Mouse (Mus musculus) CD4-positive, CD25-positive, alpha-beta regulatory T cell (primary cell): ENCODE data around the gene Tifa. TPM values are rescaled to one million over a fixed set of nuclear protein-coding genes. Genes with fewer than 3 reads are reported as not detected.

Experiments
- polyA plus RNA-seq: library from polyadenylated mRNA; unstranded; fragments of 100-300 nt; shearing (Covaris generic); gene quantifications from one replicate; pipeline ENCODE4 v1.2.1, GENCODE M21; 2017

Gene Tifa
- polyA plus RNA-seq: 0.29 TPM

GRCm38 (mm10) chr3:127789500-127790191, at the start of gene Tifa:
TSS of gene Tifa (plus strand) at chr3:127789805.

DNA sequence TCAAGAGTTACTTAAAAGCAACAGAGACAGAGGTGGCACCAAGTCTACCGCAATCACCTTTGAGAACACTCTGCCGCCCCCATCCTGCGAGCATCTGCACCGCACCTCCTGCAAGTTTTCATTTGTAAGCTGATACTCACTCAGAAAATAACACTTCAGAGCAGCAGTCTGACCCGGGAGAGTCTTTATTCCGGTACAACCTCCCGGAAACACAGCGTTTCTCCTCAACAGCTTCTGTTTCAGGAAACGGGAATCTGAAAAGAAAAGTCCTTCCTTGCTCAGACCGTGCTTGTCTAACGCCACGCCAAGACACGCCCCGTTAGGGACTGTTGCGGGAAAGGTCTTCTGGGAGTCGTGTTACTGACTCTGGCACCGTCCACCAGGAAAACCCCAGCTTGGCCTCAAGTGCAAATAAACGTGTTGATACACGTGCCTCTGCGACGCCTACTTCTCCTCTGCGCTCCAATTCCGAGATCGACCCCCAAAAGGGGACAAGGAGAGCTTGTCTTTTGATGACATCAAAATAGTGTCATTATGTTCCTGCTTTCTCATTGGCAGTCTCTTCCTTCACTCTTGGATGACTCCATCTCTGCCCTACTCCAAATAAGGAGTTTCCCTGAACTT, 9.5 kb upstream of the Tifa start, which contains the start of gene Alpk1:
Alpk1 (minus strand) TSS at position 507 of the 624 bp plus-strand sequence.

DNA sequence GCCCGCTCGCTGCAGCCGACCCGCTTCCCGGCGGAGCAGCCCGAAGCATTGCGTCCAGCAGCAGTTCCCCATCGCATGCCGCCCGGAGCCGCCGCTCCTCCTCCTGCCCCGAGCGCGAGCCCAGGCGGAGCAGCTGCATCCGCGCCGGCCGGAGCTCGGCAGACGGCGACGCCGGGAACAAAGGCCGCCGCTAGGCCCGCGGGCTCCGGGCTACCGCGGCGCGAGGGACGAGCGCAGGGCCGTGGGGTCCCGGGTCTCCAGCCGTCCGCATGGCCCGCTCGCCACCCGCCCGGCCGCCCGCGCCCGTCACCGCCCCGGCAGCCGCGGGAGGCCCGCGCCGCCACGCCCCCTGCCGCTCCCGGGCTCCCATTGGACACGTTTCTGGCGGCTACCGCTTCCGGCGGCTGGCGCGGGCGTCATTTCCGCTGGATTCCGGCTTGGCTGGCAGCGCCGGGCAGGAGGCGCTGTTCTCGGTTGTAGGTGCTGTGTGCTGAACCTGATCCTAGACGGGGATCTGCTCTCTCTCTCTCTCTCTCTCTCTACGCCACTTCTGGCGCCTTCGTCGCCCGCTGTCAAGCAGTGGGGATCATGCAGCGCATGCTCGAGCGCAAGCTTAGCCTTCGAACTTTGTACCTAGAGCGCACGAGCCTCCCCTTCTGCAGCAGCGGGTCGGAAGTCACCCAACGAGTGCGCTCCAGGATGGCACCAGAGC, 47.7 kb downstream of the Tifa start, which contains the start of gene Ap1ar:
Ap1ar (minus strand) TSS at position 370 of the 712 bp plus-strand sequence.

Other genes with a start within 250 kb of the Tifa start
- 52.9 TPM for gene Larp7, start 236.5 kb upstream of the Tifa start, polyA plus RNA-seq
- gene Zgrf1, start 236.3 kb upstream of the Tifa start, polyA plus RNA-seq: 3.6 TPM
- gene Neurog2, start 156.7 kb upstream of the Tifa start, polyA plus RNA-seq: not detected
- 1.3 TPM for gene Alpk1, start 9.3 kb upstream of the Tifa start, polyA plus RNA-seq
- gene Ap1ar, start 47.7 kb downstream of the Tifa start, polyA plus RNA-seq: 69.0 TPM
- 22.6 TPM for gene Fam241a, start 106.5 kb downstream of the Tifa start, polyA plus RNA-seq